Mouse (Mus musculus): ENCODE measurements around the gene Tubg2. TPM values are rescaled to one million over a fixed set of nuclear protein-coding genes. Genes with fewer than 3 reads are reported as not detected.
A peak's percentile ranks its signal among the peaks of the same experiment; 100 is the strongest.
"Not testable (repeated sequence)": the region's sequence is repeated elsewhere in the genome, so short reads cannot be mapped to it uniquely, and the experiment has no call there.

The Tubg2 gene
- polyA plus RNA-seq, 1 experiment from 2014 or later = 3.9 TPM

DNA sequence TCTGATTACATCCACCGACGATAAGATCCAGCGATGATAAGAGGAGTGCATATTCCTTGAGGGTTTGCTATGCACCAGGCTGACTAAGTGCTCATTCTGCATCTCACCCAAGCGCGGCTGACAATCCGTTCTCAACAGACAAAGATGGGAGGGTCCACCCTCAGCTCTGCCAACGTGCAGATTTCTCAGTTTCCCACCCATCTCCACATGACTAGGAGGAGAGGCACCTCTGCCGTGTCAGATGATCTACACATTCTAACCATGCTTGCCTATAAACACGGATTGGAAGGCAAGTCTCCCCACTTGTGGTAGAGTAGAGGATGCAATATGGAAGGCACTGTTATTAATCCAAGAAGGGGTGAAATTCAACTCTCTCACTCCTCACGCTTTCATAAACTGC, 7.0 kb upstream of the Tubg2 start:
- H3K4me2 ChIP-seq (ENCODE audit: low read depth, low read length) = peak overlapping the region; percentile 27; the same call in 1 of the 2 replicates
- H3K4me1 ChIP-seq (ENCODE audit: control insufficient read depth, insufficient read depth, low read length) = peaks cover 17% of the 10 kb centered on the region
- no peak overlapping the region for H3K4me3 ChIP-seq (replicated peaks; ENCODE audit: low read length)
- H3K27ac ChIP-seq (ENCODE audit: low read length) = peak overlapping the region; percentile 90
- H3K9ac ChIP-seq (ENCODE audit: low read length) = peak overlapping the region; percentile 31
- no peaks in the 10 kb centered on the region for H3K27me3 ChIP-seq (ENCODE audit: control insufficient read depth, insufficient read depth, low read length)
- ATAC-seq (ENCODE audit: insufficient read depth, low FRiP score) = peak; percentile 9; the same call in 1 of the 2 replicates
- H3K9me3 ChIP-seq (replicated peaks; ENCODE audit: control insufficient read depth, low read length) = no peaks in the 10 kb centered on the region
- 50% methylated on average over 10 of the region's 10 CpGs for WGBS
- H3K36me3 ChIP-seq (ENCODE audit: control insufficient read depth, insufficient read depth, low read length) = no peaks in the 10 kb centered on the region

- Histone ChIP-seq H3K36me3 (ENCODE audit: control insufficient read depth, insufficient read depth, low read length) (no peaks in the 10 kb centered on the region), H3K4me1 (ENCODE audit: control insufficient read depth, insufficient read depth, low read length) (peaks cover 17% of the 10 kb centered on the region), H3K9me3 (replicated peaks; ENCODE audit: control insufficient read depth, low read length) (no peaks in the 10 kb centered on the region), H3K4me2 (ENCODE audit: low read depth, low read length) (peak overlapping the region; percentile 27; the same call in 1 of the 2 replicates), H3K9ac (ENCODE audit: low read length) (peak overlapping the region; percentile 31; the same call in 1 of the 2 replicates), H3K27me3 (ENCODE audit: control insufficient read depth, insufficient read depth, low read length) (no peaks in the 10 kb centered on the region), H3K27ac (ENCODE audit: low read length) (peak overlapping the region; percentile 90), H3K4me3 (replicated peaks; ENCODE audit: low read length) (no peak overlapping the region)
- 25% methylated on average over 9 of the region's 9 CpGs for WGBS
- peak; percentile 75 for ATAC-seq (ENCODE audit: insufficient read depth, low FRiP score)
Measured at GRCm38 (mm10) chr11:101149178-101150105, 6.3 kb upstream of the Tubg2 start.

GRCm38 (mm10) chr11:101151063-101151462, 4.6 kb upstream of the Tubg2 start:
- peaks cover 17% of the 10 kb centered on the region for H3K4me1 ChIP-seq (ENCODE audit: control insufficient read depth, insufficient read depth, low read length)
- H3K9me3 ChIP-seq (replicated peaks; ENCODE audit: control insufficient read depth, low read length) = no peaks in the 10 kb centered on the region
- no peak overlapping the region for H3K9ac ChIP-seq (ENCODE audit: low read length)
- WGBS = 59% methylated on average over 2 of the region's 2 CpGs
- no peak overlapping the region for H3K27ac ChIP-seq (ENCODE audit: low read length)
- no peaks in the 10 kb centered on the region for H3K27me3 ChIP-seq (ENCODE audit: control insufficient read depth, insufficient read depth, low read length)
- H3K36me3 ChIP-seq (ENCODE audit: control insufficient read depth, insufficient read depth, low read length) = no peaks in the 10 kb centered on the region
- H3K4me2 ChIP-seq (ENCODE audit: low read depth, low read length) = no peak overlapping the region
- no peak overlapping the region for H3K4me3 ChIP-seq (replicated peaks; ENCODE audit: low read length)
- no peak for ATAC-seq (ENCODE audit: insufficient read depth, low FRiP score)

GRCm38 (mm10) chr11:101152825-101153224, 2.9 kb upstream of the Tubg2 start:
- Histone ChIP-seq H3K9ac (ENCODE audit: low read length) (no peak overlapping the region), H3K9me3 (replicated peaks; ENCODE audit: control insufficient read depth, low read length) (no peaks in the 10 kb centered on the region), H3K4me3 (replicated peaks; ENCODE audit: low read length) (no peak overlapping the region), H3K27me3 (ENCODE audit: control insufficient read depth, insufficient read depth, low read length) (no peaks in the 10 kb centered on the region), H3K4me1 (ENCODE audit: control insufficient read depth, insufficient read depth, low read length) (peaks cover 17% of the 10 kb centered on the region), H3K36me3 (ENCODE audit: control insufficient read depth, insufficient read depth, low read length) (no peaks in the 10 kb centered on the region), H3K4me2 (ENCODE audit: low read depth, low read length) (no peak overlapping the region), H3K27ac (ENCODE audit: low read length) (no peak overlapping the region)
- 69% methylated on average over 1 of the region's 1 CpGs for WGBS
- ATAC-seq (ENCODE audit: insufficient read depth, low FRiP score) = no peak

DNA sequence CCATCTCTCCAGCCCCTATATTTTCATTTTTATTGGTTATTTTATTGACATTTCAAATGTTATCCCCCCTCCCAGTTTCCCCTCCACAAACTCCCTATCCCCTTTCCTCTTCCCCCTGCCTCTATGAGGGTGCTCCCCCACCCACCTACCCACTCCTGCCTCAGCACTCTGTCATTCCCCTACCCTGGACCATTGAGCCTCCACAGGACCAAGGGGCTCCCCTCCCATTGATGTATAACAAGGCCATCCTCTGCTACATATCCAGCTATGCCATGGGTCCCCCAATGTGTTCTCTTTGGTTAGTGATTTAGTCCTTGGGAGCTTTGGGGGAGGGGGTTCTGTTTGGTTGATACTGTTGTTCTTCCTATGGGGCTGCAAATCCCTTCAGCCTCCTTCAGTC, 1.1 kb upstream of the Tubg2 start:
- no peaks in the 10 kb centered on the region for H3K27me3 ChIP-seq (ENCODE audit: control insufficient read depth, insufficient read depth, low read length)
- H3K9ac ChIP-seq (ENCODE audit: low read length) = no peak overlapping the region
- no peak overlapping the region for H3K4me2 ChIP-seq (ENCODE audit: low read depth, low read length)
- H3K4me1 ChIP-seq (ENCODE audit: control insufficient read depth, insufficient read depth, low read length) = peaks cover 2% of the 10 kb centered on the region
- H3K36me3 ChIP-seq (ENCODE audit: control insufficient read depth, insufficient read depth, low read length) = no peaks in the 10 kb centered on the region
- H3K27ac ChIP-seq (ENCODE audit: low read length) = no peak overlapping the region
- H3K9me3 ChIP-seq (replicated peaks; ENCODE audit: control insufficient read depth, low read length) = no peaks in the 10 kb centered on the region
- no peak overlapping the region for H3K4me3 ChIP-seq (replicated peaks; ENCODE audit: low read length)
- no peak for ATAC-seq (ENCODE audit: insufficient read depth, low FRiP score)

GRCm38 (mm10) chr11:101155151-101155550, 556 bp upstream of the Tubg2 start:
- ATAC-seq (ENCODE audit: insufficient read depth, low FRiP score) = no peak
- Histone ChIP-seq H3K36me3 (ENCODE audit: control insufficient read depth, insufficient read depth, low read length) (no peaks in the 10 kb centered on the region), H3K4me1 (ENCODE audit: control insufficient read depth, insufficient read depth, low read length) (no peaks in the 10 kb centered on the region; the same call in none of the 2 replicates), H3K4me3 (replicated peaks; ENCODE audit: low read length) (no peak overlapping the region), H3K27me3 (ENCODE audit: control insufficient read depth, insufficient read depth, low read length) (no peaks in the 10 kb centered on the region), H3K9me3 (replicated peaks; ENCODE audit: control insufficient read depth, low read length) (no peaks in the 10 kb centered on the region), H3K9ac (ENCODE audit: low read length) (no peak overlapping the region), H3K4me2 (ENCODE audit: low read depth, low read length) (peak overlapping the region; percentile 83), H3K27ac (ENCODE audit: low read length) (no peak overlapping the region)
- WGBS = 62% methylated on average over 6 of the region's 6 CpGs

DNA sequence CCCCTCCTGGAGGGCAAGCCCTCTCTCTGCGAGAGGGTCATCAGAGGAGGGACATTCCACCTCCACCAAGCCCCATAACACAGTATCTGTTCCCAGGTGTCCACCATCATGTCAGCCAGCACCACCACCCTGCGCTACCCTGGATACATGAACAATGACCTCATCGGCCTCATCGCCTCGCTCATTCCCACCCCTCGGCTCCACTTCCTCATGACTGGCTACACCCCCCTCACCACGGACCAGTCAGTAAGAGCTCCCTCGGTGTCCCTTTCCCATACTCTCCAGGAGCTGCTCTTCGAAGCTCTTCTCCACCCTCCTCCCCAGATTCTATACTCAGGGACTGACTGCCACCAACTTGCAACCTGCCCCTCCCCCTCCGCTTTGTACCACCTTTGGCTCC, 4.4 kb downstream of the Tubg2 start:
- H3K27me3 ChIP-seq (ENCODE audit: control insufficient read depth, insufficient read depth, low read length); ATAC-seq (ENCODE audit: insufficient read depth, low FRiP score); H3K4me3 ChIP-seq (replicated peaks; ENCODE audit: low read length); H3K9me3 ChIP-seq (replicated peaks; ENCODE audit: control insufficient read depth, low read length); H3K9ac ChIP-seq (ENCODE audit: low read length); H3K4me2 ChIP-seq (ENCODE audit: low read depth, low read length); H3K27ac ChIP-seq (ENCODE audit: low read length): not testable (repeated sequence)
- peaks cover 13% of the 10 kb centered on the region for H3K4me1 ChIP-seq (ENCODE audit: control insufficient read depth, insufficient read depth, low read length)
- H3K36me3 ChIP-seq (ENCODE audit: control insufficient read depth, insufficient read depth, low read length) = peaks cover 20% of the 10 kb centered on the region; the same call in 1 of the 2 replicates
- 79% methylated on average over 8 of the region's 10 CpGs for WGBS

DNA sequence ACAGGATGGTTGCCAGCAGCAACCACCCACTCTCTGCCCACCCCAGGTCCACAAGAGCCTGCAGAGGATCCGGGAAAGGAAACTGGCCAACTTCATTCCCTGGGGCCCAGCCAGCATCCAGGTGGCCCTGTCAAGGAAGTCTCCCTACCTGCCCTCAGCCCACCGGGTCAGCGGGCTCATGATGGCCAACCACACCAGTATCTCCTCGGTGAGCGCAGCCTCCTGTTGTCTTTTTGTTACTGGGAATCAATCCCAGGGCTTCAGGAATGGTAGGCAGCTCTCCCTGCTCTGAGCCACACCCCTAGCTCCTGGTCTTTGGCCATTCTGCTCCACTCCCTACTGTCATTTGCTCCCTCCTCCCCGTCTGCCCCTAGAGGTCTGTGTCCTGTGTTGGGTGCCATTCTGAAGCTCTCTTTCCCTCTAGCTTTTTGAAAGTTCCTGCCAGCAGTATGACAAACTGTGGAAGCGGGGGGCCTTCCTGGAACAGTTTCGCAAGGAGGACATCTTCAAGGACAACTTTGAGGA, 5.3 kb downstream of the Tubg2 start:
- H3K36me3 ChIP-seq (ENCODE audit: control insufficient read depth, insufficient read depth, low read length) = peaks cover 21% of the 10 kb centered on the region; the same call in 1 of the 2 replicates
- WGBS = 79% methylated on average over 7 of the region's 8 CpGs
- H3K4me3 ChIP-seq (replicated peaks; ENCODE audit: low read length); H3K27ac ChIP-seq (ENCODE audit: low read length); H3K27me3 ChIP-seq (ENCODE audit: control insufficient read depth, insufficient read depth, low read length); H3K9ac ChIP-seq (ENCODE audit: low read length); H3K4me2 ChIP-seq (ENCODE audit: low read depth, low read length); ATAC-seq (ENCODE audit: insufficient read depth, low FRiP score); H3K9me3 ChIP-seq (replicated peaks; ENCODE audit: control insufficient read depth, low read length): not testable (repeated sequence)
- peaks cover 13% of the 10 kb centered on the region for H3K4me1 ChIP-seq (ENCODE audit: control insufficient read depth, insufficient read depth, low read length)

- Histone ChIP-seq H3K4me2 (ENCODE audit: low read depth, low read length) (no peak overlapping the region), H3K9me3 (replicated peaks; ENCODE audit: control insufficient read depth, low read length) (no peaks in the 10 kb centered on the region), H3K27me3 (ENCODE audit: control insufficient read depth, insufficient read depth, low read length) (no peaks in the 10 kb centered on the region; the same call in 1 of the 2 replicates), H3K27ac (ENCODE audit: low read length) (no peak overlapping the region), H3K4me1 (ENCODE audit: control insufficient read depth, insufficient read depth, low read length) (peaks cover 13% of the 10 kb centered on the region), H3K36me3 (ENCODE audit: control insufficient read depth, insufficient read depth, low read length) (peaks cover 21% of the 10 kb centered on the region), H3K9ac (ENCODE audit: low read length) (no peak overlapping the region), H3K4me3 (replicated peaks; ENCODE audit: low read length) (no peak overlapping the region)
- WGBS = 87% methylated on average over 15 of the region's 15 CpGs
- no peak for ATAC-seq (ENCODE audit: insufficient read depth, low FRiP score)
Measured at GRCm38 (mm10) chr11:101161551-101161950, 5.8 kb downstream of the Tubg2 start.
